Mouse (Mus musculus) lung, postnatal 10 days (tissue): ENCODE measurements around the gene Gxylt1.
"Not testable (repeated sequence)": the region's sequence is repeated elsewhere in the genome, so short reads cannot be mapped to it uniquely, and the experiment has no call there.

Experiments used
- DNase-seq: peaks from one replicate; pipeline ENCODE4 v3.0.0; 2021

The Gxylt1 gene

DNA sequence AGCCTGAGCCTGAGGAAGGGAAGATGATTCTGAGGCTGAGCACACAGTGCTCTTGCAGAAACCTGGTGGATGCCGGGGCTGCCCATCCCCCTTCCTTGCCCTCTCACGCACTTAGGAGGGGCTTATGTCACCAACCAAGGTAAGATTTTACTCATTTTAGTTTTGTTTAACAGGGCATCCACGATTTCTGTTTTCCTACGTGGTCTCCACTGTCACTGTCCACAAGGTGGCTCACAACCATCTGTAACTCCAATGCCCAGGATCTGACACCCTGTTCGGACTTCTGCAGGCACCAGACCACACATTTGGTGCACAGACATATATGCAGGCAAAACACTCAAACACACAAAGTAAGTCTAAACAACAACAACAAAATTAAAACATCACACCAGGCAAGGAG lies 12.2 kb downstream of the Gxylt1 start:
- no peak for DNase-seq

GRCm38 (mm10) chr15:93262274-93262673 lies 12.7 kb downstream of the Gxylt1 start:
- no peak for DNase-seq

DNA sequence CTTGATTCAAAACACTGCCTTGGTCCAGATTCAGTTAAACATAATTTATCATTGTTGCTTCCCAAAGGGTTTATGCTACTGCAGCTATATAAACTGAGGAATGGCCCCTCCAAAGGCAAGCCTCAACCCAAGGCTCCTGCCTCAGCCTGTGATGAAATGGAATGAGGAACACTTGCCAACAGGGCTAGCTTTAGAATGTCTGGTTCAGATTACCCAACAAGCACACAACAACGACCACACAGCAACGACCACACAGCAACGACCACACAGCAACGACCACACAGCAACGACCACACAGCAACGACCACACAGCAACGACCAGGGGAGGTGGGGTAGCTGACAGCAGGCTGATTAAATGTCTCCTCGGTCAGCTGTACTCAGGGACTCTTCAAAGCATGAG lies 15.0 kb downstream of the Gxylt1 start:
- no peak for DNase-seq

DNA sequence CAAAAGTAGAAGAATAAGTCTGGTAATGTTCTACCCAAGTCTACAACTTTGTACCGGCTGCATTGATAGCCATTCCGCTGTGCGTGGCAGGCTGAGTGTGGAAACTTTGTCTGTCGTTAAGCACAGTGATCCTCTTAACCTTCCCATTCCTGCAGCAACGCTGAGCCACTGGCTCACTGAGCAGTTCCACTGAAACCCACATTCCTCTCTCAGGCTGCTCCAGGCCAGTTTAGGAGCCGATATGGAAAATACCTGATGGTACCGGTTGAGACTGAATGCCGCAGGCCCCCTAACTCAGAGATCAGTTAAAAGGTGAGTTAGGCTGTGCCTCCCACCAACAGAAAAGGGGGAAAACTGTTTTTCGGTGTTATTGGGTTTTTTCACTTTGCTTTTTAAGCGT lies 19.7 kb downstream of the Gxylt1 start:
- DNase-seq: no peak

DNA sequence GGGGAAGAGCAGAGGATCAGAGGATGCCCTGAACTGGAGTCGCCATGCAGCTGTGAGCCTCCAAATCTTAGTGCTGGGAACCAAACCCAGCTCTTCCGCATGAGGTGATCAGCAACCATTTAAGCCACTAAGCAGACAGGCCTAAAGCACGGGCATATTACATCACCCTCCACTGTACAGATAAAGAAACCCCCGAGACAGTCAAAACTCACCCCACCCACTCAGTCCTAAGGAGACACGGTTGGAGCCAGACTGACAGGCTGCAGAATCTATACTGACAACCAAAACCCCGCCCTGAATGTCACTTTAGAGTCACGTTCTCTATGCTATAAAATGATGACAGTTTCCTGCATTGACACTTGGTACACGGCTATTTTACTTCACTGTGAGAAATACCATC lies 21.8 kb downstream of the Gxylt1 start:
- DNase-seq: no peak

DNA sequence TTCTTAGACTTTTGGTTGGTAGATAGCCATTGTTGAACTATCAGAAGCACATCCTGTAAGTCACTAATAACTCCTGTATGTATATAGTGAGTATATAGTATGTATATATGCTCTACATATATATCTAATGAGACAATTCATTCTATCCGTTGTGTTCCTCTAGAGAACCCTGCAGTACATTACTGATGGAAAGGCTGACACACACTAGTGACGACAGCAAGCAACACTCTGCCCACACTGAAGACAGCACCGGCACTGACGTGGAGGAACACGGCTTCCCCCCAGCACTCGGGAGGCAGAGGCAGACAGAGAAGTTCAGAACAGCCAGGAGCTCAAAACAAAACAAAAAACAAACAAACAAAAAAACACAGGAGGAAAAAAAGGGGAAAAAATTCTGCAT lies 22.6 kb downstream of the Gxylt1 start:
- DNase-seq: no peak

GRCm38 (mm10) chr15:93251553-93252250 lies 23.3 kb downstream of the Gxylt1 start:
- DNase-seq: peak; percentile 53

GRCm38 (mm10) chr15:93243202-93243601 lies 31.8 kb downstream of the Gxylt1 start:
- no peak for DNase-seq

DNA sequence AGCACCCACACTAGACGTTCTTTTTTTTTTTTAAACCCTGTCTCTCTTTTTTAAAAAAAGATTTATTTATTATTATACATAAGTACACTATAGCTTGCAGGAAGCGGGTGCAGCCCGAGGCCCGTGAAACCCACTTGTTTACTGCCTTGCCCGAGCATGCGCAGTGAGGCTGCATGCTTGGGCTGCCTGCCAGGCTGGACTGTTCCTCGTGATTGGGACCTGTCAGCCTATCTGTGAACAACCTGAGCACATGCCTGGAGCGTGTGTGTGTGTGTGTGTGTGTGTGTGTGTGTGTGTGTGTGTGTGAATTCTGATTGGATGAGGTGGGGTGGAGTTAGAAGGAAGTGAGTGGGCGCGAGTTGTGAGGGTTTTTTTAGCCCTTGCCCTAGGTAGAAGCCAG lies 38.5 kb downstream of the Gxylt1 start:
- not testable (repeated sequence) for DNase-seq

GRCm38 (mm10) chr15:93229028-93229427 lies 46.0 kb downstream of the Gxylt1 start:
- DNase-seq: no peak

GRCm38 (mm10) chr15:93228375-93228774 lies 46.6 kb downstream of the Gxylt1 start:
- no peak for DNase-seq

DNA sequence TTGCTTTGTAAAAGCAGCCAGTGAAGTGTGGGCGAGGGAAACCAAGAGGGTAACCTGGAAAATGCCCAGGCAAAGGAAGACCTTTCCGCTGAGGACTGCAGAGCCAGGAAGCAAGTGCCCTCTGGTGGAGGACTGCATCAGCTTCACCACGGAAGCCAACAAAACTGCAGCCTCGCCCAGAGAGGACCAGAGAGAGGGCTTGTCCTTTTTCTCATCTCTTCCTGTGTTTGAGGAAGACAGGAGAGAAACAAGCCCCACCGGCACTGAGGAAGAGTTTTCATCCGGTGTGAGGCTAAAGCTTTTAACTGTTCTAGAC lies 47.3 kb downstream of the Gxylt1 start:
- peak; percentile 32 for DNase-seq

GRCm38 (mm10) chr15:93226930-93227763 lies 47.8 kb downstream of the Gxylt1 start:
- DNase-seq: no peak

- peak; percentile 7 for DNase-seq
These were observed 52.5 kb downstream of the Gxylt1 start for GRCm38 (mm10) chr15:93222475-93222874.

DNA sequence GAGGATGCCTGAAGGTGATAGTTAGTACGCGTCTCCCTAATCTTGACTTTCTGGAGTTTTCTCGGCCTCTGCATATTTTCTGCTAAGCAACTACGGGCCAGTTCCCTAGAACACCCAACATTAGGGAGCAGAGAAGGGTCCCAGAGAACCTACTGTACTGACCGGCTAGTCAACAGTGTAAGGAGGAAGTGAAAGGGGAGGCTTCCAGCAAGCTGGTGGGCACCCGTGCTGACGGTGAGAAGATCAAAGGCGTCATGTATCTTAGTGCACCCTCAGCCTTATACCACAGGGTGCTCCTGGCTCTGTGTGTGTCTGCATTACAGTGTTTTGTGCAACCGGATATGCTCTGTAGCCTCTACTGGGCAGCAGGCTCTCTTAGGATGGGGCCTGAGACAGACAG lies 62.4 kb downstream of the Gxylt1 start:
- DNase-seq: no peak

DNA sequence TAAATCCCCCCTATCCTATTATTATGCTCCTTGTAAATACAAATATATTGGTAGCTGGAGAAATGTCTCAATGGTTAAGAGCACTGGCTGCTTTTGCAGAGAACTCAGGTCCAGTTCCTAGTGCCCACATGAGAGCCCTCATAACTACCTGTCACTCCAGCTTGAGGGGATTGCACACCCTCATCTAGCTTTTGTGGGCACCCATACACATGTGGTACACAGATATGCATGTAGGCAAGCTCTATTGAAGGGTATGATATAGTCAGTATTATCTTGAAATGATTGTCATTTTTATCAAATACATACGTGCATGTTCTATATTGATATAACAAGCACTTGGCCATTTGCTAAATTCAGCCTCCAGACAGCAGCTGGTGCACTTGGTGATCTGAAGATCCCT lies 70.1 kb downstream of the Gxylt1 start:
- no peak for DNase-seq

GRCm38 (mm10) chr15:93201956-93202355 lies 73.0 kb downstream of the Gxylt1 start:
- DNase-seq: peak; percentile 30

GRCm38 (mm10) chr15:93191387-93192145 lies 83.4 kb downstream of the Gxylt1 start:
- DNase-seq: no peak
